Mouse (Mus musculus) frontal cortex, postnatal 14 days (tissue): Measurements from ENCODE around the gene Zfp708.
A peak's percentile ranks its signal among the peaks of the same experiment; 100 is the strongest.
"Not testable (repeated sequence)": the region's sequence is repeated elsewhere in the genome, so short reads cannot be mapped to it uniquely, and the experiment has no call there.

Experiments
- DNase-seq, 2 experiments: peaks; one replicate each; pipeline ENCODE4 v3.0.0; 2022; ENCODE audit warnings: low spot score in 2 of 2

Gene Zfp708

GRCm38 (mm10) chr13:67097876-67098275 is at the start of gene Zfp708:
Gene Zfp708, minus strand, starts transcription at chr13:67097976.
- no peak for DNase-seq

- DNase-seq = peak; percentile 71 to 80
Observed at GRCm38 (mm10) chr13:67128038-67128721, 30.4 kb upstream of the Zfp708 start.

GRCm38 (mm10) chr13:67127507-67127906 is 29.7 kb upstream of the Zfp708 start:
- not testable (repeated sequence) for DNase-seq

DNA sequence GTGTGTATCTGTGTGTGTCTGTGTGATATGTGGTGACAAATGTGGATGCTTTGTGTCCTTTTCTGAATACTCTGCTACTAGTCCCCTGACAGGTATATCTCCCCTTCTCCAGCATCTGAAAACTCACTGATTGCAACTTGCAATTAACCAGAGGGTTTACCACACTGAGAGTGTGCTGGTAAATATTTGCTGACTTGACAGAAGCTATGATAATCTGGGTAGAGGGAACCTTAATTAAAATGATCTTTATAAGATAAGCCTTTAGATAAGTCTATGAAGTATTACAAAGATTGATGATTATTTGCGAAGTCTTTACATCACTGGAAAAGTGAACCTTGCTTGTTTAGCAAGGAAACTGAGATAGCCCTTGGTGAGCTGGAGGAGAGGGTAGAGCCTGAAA is 26.7 kb upstream of the Zfp708 start:
- no peak for DNase-seq

DNA sequence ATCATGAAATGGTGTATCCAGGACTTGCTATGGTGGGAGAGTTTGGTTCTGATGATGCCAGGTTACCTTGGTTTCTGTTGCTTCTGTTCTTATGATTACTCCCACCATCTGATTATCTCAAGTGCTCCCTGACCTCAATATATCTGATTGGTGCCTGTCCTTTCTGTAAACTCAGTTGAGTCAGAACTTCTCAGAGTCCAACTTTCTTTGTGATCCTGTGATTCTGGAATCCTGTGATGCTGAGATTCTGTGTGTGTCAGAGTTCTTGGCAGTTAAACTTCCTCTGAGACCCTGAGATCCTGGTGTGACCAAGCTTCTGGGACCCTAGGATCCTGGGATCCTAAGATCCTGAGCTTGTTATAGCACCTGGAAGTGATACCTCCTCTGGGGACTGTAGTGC is 23.6 kb upstream of the Zfp708 start, which contains the start of gene Zfp759:
Zfp759 (plus strand) TSS at position 301 of the 400 bp plus-strand sequence.
- not testable (repeated sequence) for DNase-seq

- not testable (repeated sequence) for DNase-seq
Observed at GRCm38 (mm10) chr13:67116163-67116562, 18.4 kb upstream of the Zfp708 start, which contains the start of gene Rslcan18. Gene Rslcan18, minus strand, starts transcription at chr13:67116263.

DNA sequence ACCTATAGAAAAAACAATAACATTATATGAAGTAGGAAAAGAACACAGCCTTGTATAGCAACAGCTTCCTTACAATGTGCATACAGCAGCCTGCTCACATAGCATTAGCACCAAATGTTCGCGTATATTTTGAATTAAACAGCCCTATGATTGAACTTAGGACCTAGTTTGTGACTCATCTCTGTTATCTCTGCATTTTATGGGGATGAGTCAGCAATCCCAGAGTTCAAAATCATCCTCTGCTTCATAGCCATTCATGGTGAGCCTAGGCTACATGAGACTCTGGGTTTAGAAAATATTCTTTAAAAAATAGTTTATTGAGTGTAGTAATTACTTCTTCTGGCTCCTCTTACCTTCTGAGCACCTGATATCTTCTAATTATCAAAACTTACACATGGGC is 15.5 kb upstream of the Zfp708 start:
- DNase-seq = no peak

GRCm38 (mm10) chr13:67112096-67112495 is 14.3 kb upstream of the Zfp708 start:
- DNase-seq = peak in 1 of 2 experiments; percentile 10

- peak in 1 of 2 experiments; percentile 23 for DNase-seq
Observed at GRCm38 (mm10) chr13:67108821-67109206, 11.0 kb upstream of the Zfp708 start.

DNA sequence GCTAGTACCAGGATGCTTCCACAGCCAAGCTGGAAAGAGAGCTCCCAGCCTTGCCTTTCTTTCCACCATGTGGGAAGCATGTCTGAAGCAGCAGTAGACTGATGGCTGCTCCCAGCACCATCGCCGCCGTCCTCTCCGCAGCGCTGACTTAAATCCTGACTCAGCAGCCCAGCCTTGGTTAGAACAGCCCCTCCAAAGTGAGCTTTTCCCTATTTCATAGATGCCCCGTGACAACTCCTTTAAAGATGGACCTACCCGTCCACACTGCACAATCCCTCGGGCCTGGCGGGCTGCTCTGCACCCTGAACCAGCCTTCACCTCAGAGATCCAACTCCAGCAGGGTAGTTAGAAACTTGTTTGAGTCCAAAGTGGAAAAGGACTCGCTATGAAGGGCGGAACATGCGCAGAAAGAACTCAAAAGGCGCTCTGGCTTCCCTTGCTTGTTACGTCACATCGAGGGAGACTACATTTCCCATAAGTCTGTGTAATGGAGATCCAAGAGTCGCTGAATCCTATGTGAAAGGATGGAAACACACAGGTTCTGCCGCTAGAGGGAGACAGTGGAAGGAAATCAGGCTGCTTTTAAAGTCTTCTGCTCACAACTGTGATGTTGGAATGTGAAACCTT is 10.5 kb upstream of the Zfp708 start, which contains the start of gene Gm28557:
Gm28557 (minus strand) TSS at position 411 of the 627 bp plus-strand sequence.
- DNase-seq = peak; percentile 88 to 90

DNA sequence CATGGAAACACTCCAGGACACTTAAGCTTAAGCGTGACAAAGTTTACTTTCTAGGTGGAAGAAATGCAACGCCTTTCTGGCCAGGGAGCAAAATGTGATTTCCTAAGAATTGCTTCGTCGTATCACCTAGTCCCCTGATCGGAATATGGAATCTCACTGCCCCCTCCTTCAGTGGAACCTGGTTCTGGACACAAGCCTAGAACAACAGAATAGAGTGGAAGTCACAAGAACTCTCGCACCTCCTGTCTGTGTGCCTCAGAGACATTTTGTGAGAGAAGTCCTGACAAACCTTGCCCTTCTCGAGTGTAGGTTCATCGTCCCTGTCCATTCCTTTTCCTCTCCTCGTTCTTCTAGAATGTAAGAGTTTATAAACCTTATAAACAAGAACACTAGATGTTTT is 9.9 kb upstream of the Zfp708 start:
- DNase-seq = no peak

- DNase-seq = no peak
Observed at GRCm38 (mm10) chr13:67090154-67090553, 7.6 kb downstream of the Zfp708 start.

DNA sequence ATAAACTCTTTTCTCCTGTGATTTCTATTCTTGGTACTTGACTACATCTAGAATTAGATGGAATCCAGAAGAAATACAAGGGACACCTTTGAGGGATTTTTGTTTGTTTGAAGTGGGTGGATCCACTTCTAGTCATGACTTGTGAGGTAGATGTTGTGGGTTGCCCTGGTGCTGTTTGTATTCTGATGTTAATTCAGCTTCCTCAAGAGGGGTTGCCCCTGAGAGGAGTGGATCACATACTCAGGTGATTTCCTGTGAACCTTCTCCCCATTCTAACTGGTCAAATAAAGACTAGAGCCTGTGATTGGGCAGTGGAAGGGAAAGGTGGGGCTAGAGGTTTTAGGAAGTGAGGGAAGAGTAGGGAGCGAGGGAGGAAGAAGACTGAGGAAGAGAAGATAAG is 15.8 kb downstream of the Zfp708 start:
- no peak for DNase-seq

DNA sequence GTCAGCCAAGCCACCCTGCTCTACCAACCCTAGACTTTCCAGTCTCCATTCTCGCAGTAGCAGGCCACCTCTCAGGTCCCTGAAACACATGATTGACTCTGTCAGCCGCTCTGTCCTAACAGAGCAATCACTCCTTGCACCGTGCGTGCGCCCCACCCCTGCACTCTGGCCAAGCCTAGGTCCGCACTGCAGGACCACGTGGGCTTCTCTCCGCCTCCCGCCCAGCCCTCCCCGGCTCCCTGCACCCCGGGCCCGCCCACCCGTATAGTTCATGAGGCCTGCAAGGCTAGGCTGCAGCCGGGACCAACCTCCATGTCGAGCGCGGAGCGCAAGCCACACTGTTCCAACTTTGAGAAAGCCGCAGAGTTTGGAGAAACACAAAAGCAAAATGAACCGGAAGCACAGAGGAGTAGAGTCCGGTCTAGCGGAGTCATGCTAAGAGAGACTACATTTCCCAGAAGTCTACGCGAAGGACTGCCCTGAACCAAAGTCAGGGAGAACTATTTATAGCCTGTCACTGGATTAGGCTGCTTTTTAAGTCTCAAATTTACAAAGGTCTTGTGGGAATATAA is 16.5 kb downstream of the Zfp708 start:
- DNase-seq = peak; percentile 32 to 34

DNA sequence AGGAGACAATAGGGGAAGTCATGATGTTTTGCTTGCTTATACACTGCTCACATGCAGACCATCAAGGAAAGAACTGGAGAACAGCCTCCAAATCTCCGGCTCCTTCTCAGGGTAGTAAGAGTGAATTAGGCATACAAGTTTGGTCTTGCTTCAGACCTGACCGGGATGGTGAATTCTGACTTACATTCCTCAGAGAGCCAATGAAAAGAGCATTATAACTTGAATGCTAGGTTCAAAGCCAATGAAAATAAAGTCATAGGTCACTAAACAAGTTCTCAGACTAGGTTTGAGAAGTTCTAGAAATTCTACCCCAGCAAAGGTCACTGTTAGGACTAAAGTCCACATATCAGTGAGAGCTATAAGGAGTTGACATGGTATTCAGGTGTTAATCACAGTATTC is 20.5 kb downstream of the Zfp708 start:
- DNase-seq = no peak

- no peak for DNase-seq
Observed at GRCm38 (mm10) chr13:67072786-67073185, 25.0 kb downstream of the Zfp708 start.

DNA sequence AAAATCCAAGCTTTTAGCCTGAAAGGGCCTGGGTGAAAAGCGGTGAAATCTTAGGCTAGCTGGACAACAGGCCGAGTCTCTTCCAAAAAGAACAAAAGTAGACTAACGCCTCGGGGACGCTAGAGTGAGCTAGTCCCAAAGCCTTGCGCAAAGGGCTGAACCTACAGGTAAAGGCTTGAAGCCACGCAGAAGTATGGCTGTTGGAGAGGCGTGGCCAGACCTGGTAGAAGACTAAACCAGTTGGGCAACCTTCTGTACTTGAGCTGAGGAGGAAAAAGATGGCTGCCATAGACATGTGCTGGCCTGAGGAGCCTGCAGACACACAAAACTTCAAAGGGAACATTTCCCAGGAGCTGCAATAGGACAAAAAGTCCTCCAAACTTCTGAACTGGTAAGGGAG is 32.4 kb downstream of the Zfp708 start:
- no peak for DNase-seq

GRCm38 (mm10) chr13:67062427-67062826 is 35.3 kb downstream of the Zfp708 start:
- no peak for DNase-seq

DNA sequence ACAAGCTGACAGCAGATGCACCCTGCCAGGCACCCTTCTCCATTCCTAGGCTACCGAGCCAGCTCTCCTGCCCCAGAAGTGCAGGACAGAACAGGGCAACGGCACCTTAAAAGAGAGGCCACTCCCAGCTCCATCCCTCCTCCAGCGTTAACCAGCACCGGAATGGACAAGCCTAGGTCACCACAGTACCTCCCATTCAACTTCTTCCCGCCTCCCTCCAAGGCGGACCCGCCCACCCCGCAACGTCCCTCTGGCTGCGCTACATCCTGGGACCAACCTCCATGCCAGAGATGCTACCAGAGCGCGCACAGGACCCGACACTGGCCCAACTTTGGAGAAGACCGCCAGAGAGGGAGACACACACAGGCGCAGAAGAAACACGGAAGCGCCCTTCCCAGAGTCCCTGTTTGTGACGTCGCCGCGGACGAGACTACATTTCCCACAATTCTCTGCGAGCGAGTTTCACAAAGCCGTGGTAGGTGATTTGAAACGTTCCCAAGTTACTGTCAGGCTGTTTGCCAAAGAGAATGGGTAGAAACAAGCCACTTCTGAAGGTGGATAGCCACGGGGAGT is 36.9 kb downstream of the Zfp708 start, which contains the start of gene Zfp712:
Zfp712 (minus strand) TSS at position 385 of the 573 bp plus-strand sequence.
- DNase-seq = peak; percentile 80 to 86

GRCm38 (mm10) chr13:67060161-67060785 is 37.5 kb downstream of the Zfp708 start:
- DNase-seq = no peak
